Mouse (Mus musculus): ENCODE results near the gene Spred2. TPM values are rescaled to one million over a fixed set of nuclear protein-coding genes. Genes with fewer than 3 reads are reported as not detected.

Spred2 gene
- total RNA-seq, 1 experiment from 2014 or later = 9.5 TPM

GRCm38 (mm10) chr11:19924757-19925148 lies 578 bp downstream of the Spred2 start:
- no peak for ATAC-seq (replicated peaks; ENCODE audit: low read depth, poor library complexity, severe bottlenecking)

DNA sequence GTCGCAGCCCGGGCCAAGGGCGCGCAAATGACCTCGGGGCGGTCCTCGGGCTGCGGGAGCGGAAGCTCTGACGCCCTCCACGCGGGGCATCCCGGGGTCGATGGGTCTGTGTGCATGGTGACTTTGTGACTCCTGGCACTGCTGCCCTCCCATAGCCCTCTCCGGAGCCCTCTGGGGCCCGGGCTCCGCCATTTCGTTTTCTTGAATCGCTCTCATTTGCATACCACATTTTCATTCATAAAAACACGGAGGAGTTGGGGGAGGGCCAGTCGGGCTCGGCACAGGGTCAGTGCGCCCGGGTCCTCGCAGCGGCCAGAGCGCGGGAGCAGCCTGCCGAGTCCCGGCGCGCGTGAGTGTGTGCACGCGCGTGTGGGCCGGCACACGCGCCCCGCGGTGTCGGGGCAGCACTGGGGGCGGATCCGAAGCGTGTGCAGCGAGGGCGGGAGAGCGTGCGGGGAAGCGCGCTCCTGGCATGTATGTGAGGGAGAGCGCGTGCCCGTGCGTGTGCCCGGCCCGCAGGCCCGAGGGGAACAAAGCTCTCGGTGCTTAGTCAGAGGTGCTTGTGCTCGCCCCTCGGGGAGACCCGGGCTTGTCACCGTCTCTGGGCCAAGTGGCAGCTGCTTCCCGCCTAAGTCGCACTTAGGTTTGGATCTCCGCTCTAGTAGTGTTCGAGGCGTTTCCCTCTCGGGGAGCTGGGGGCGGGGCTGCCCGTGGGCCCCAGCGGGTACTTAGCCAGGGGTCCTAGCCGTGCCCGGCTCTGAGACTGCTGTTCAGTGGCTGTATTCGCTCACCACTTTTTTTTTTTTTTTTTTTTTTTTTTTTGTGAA lies 1.2 kb downstream of the Spred2 start:
- ATAC-seq (replicated peaks; ENCODE audit: low read depth, poor library complexity, severe bottlenecking) = peak; percentile 22

DNA sequence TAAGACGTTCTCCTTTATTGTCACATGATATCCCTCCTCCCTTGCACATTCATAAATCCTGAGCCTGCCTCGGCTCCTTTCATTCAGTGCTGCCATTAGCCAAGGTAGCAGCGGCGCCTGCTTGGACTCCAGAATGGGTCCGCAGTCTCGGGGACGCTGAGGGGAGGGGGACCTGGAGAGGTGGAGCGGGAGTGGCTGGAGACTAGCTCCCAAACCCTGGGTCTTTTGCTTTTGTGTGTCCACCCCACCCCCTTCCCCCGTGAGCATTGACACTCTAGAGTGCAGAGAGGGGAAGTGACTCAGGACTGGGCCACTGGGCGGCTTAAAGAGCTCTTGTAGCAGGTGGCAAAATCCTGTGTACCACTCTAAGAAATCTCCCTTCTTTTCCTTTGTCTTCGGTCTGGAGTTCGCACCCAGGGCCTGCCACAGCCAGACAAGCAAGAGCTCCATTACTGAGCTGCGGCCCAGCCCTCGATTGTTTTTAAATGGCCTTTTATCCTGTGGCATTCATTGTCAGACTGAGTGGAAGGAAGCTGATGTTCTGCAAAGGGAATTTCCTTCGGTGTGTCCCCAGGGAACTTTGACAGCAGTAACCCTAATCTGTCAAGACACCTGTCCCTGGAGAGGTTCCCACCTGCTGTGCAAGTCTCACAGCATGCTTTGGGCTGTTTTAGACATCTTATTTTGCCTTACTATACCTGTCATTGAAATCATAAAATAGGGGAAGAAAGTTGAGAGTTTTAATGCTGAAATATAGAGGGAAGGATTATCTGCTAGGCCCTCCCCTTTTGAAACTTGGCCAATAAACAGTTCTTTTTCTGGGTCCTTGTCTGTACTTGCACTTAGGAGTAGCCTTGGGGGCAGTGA lies 2.0 kb downstream of the Spred2 start:
- ATAC-seq (replicated peaks; ENCODE audit: low read depth, poor library complexity, severe bottlenecking) = peak; percentile 37

DNA sequence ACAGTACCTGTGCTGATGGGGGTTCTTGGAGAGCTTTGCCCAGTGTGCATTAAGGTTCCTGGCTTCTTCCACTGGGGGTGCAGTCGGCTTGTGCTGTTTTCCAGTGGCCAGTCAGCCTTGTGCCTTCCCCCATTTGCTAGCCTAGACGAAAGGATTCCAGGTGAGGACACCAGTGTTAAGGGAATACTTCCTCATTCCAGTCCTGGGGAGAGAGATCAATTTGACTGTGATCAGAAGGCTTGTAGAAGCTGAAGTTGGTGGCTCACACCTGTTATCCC lies 2.6 kb downstream of the Spred2 start:
- ATAC-seq (replicated peaks; ENCODE audit: low read depth, poor library complexity, severe bottlenecking) = no peak

- no peak for ATAC-seq (replicated peaks; ENCODE audit: low read depth, poor library complexity, severe bottlenecking)
Observed at GRCm38 (mm10) chr11:19928633-19929032, 4.5 kb downstream of the Spred2 start.

DNA sequence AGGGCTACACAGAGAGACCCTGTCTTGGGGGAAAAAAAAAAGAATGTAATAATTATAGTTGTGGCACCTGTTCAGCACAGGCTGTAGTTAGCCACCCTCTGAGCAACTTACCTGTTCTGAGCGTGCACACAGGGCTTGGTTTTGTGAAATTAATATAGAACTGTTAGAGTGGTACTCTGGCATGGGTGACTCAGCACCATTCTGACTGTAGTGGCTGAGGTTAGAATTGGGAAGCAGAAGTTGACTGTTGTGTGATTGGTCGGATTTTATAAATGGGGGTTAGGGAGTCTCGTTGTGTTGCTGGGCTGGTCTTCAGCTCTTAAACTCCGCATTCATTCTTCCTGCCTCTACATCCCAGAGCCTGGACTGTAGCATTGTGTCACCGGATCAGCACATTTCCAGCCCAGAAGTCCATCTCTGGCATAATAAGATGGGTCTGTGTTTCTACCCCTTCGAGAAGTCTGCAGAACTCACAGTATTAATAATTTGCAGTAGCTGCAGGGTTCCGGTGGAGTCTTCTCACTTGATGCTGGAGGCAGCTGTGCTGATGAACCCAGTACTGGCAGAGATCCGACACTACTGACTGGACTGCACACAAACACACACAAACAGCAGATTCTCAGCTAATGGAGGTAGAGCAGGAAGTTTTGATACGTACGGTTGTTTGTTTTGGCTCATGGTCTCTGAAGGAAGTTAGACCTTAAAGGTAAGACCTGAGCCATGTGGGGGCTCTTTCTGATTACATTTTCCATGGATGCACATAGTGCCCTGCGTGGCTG lies 5.1 kb downstream of the Spred2 start:
- ATAC-seq (replicated peaks; ENCODE audit: low read depth, poor library complexity, severe bottlenecking) = peak; percentile 46

GRCm38 (mm10) chr11:19931569-19932230 lies 7.5 kb downstream of the Spred2 start:
- no peak for ATAC-seq (replicated peaks; ENCODE audit: low read depth, poor library complexity, severe bottlenecking)

DNA sequence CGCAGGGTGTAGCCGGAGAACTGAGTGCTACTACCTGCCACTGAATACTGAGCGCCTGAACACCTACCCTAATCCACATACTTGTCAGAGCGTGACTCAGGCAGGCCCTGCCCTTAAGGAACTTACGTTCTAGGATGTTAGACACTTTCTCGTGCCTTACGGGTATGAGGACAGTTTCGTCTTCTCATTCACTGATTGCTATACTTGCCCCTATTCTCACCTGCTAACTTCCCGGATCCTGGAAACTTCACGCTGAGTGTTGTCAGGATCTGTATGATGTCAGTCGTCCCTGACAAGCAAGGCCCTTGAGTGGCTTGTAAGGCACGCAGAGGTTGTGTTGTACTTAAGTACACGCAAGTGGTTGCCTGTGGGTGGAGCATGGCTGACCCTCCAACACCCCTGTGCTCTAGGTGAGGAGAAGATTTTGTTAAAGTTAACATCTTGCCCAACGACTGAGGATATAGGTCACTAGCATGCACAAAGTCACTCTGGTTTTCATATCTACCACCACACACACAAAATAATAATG lies 8.9 kb downstream of the Spred2 start:
- ATAC-seq (replicated peaks; ENCODE audit: low read depth, poor library complexity, severe bottlenecking) = no peak

- no peak for ATAC-seq (replicated peaks; ENCODE audit: low read depth, poor library complexity, severe bottlenecking)
Observed at GRCm38 (mm10) chr11:19935524-19936354, 11.6 kb downstream of the Spred2 start.

GRCm38 (mm10) chr11:19938456-19939004 lies 14.4 kb downstream of the Spred2 start:
- ATAC-seq (replicated peaks; ENCODE audit: low read depth, poor library complexity, severe bottlenecking) = no peak

GRCm38 (mm10) chr11:19939305-19939730 lies 15.1 kb downstream of the Spred2 start:
- peak; percentile 74 for ATAC-seq (replicated peaks; ENCODE audit: low read depth, poor library complexity, severe bottlenecking)

GRCm38 (mm10) chr11:19939831-19940230 lies 15.7 kb downstream of the Spred2 start:
- ATAC-seq (replicated peaks; ENCODE audit: low read depth, poor library complexity, severe bottlenecking) = no peak

DNA sequence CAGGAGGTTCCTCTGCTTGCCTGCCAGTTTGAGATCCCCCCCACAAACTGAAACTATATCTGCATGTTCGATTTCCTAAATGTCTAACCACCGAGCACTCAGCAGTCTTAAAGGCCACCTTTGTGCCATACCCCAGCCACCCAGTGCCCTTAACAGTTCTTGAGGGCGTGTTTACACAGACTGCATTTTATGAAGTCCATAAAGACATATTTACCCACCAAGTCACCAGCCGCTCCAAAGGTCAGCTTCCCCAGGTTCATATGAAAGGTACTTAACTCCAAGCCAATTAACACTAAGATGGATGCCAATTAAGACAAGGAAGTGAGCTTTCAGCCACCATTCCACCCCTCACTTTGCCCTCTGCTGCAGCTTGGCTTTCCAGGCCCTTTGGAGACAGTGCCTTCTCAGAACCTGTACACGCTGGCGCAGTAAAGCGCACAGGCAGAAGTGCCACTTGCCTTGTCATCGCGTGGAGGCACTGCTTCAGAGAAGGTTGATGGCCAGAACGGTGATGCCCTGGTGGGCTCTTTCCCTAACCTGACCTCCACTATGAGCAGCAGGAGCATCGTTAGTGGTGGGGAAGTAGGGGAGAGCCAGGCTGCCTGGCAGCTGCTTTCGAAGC lies 17.1 kb downstream of the Spred2 start:
- no peak for ATAC-seq (replicated peaks; ENCODE audit: low read depth, poor library complexity, severe bottlenecking)

DNA sequence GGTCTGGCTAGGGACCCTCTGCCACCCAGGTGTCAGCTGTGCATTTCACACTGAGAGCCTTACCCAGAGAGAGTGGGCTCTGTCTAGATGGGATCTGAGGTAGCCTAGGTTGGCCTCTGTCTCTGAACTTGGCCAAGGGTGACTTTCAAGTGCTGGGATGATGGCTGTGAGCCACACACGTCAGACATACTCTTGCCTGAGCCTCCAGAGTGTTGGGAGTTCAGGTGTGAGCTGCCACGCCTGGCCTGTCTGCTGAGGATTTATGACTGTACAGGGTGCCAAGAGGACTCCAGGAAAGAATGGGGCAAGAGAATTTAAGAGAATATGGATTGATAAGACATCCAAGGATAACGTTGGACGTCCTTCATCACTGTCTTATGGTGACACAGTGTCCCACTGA lies 17.8 kb downstream of the Spred2 start:
- no peak for ATAC-seq (replicated peaks; ENCODE audit: low read depth, poor library complexity, severe bottlenecking)

DNA sequence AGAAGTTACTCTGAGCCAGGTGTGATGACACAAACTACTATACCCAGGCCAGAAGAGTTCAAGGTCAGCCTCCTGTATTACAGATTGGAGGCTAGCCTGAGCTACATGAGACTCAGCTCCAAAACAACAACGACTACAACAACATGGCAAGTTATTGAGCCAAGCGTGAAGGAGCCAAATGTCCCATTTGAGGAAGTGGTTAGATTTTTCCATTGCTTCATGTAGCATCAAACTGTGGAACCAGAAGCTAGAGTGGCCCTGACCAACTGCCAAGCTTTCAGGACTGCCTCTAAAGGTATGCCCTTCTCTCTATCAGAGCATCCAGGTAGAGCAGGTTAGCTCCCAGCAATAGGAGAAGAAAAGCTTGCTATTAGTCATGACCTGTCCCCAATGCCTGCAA lies 19.6 kb downstream of the Spred2 start:
- peak; percentile 42 for ATAC-seq (replicated peaks; ENCODE audit: low read depth, poor library complexity, severe bottlenecking)

DNA sequence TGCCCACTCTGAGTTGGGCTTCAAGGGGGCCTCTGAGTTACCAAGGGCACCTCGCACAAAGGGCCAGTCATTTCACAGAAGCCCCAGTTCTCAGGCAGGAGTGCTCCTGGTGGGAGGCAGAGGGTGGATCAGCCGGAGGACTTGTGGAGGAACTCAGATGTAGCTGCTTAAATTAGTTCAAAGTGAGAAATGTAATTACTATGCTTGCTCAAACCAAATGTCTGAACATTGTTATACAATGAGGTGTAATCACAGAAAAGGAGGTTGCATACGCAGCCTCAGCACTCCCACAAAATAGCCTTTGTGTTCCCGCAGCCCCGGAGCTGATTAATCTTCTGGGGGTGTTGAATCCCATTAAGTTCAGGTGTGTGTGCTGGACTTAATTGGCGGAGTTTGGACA lies 20.5 kb downstream of the Spred2 start:
- ATAC-seq (replicated peaks; ENCODE audit: low read depth, poor library complexity, severe bottlenecking) = no peak

- ATAC-seq (replicated peaks; ENCODE audit: low read depth, poor library complexity, severe bottlenecking) = no peak
Observed at GRCm38 (mm10) chr11:19946721-19947120, 22.5 kb downstream of the Spred2 start.

DNA sequence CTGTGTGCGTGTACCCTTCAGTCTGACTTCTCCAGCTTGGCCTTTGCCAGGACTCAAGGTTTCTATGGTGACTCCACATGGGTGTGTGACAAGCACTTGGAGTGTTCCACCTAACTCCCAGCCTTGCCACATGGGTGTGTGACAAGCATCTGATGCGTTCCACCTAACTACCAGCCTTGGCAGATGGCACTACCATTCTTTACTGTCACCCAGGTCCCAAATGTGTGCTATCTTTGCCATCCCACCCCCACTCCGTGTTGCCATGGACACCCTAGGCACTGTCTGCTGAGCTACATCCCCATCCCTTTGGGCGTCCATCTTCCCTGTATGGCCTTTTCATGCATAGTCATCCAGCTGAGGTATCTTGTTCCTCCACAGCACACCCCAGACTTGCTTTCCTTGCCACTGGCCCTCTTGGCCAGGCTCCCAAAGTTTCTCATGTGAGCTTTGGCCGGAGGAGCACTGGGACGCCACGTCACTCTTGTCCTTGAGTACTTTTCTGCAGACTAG lies 23.5 kb downstream of the Spred2 start:
- no peak for ATAC-seq (replicated peaks; ENCODE audit: low read depth, poor library complexity, severe bottlenecking)

Measured in common myeloid progenitor, adult 5-6 weeks (primary cell).